Mouse (Mus musculus) heart, embryonic 15.5 days (tissue): ENCODE measurements at regions not wholly inside any gene's neighbourhood (a gene's known extent, or its start where the extent isn't known, plus 50 kb on each side); places are given as distances from the start of the nearest gene placed in this dataset.

Experiments
- ATAC-seq: fragments of 200-750 bp; cut with Nextera tagmentation; replicated peaks from 2 replicates; pipeline ENCODE4 v1.8.0; 2017; ENCODE audit warnings: low read depth, moderate TSS enrichment; ENCODE audit not compliant: insufficient number of reproducible peaks, insufficient read depth, low FRiP score
- H3K27ac ChIP-seq: fragments of 300-500 bp; sonication (generic); 2 replicates; pipeline ENCODE4 v1.5.1; 2015; ENCODE audit warnings: mild to moderate bottlenecking, inconsistent platforms
- H3K27me3 ChIP-seq: fragments of 300-500 bp; sonication (generic); 2 replicates; pipeline ENCODE4 v1.6.1; 2015; ENCODE audit warnings: inconsistent platforms
- H3K36me3 ChIP-seq: fragments of 300-500 bp; sonication (generic); 2 replicates; pipeline ENCODE4 v1.6.1; 2015; ENCODE audit warnings: mild to moderate bottlenecking, inconsistent platforms
- H3K4me1 ChIP-seq: fragments of 300-500 bp; sonication (generic); replicated peaks from 2 replicates; pipeline ENCODE4 v1.6.1; 2015; ENCODE audit warnings: inconsistent platforms
- H3K4me2 ChIP-seq: fragments of 300-500 bp; sonication (generic); 2 replicates; pipeline ENCODE4 v1.6.1; 2015; ENCODE audit warnings: inconsistent platforms, mild to moderate bottlenecking, moderate library complexity
- H3K4me3 ChIP-seq: fragments of 300-500 bp; sonication (generic); 2 replicates; pipeline ENCODE4 v1.5.1; 2015; ENCODE audit warnings: mild to moderate bottlenecking, inconsistent platforms
- H3K9ac ChIP-seq: fragments of 300-500 bp; sonication (generic); 2 replicates; pipeline ENCODE4 v1.6.1; 2015; ENCODE audit warnings: mild to moderate bottlenecking, inconsistent platforms
- H3K9me3 ChIP-seq: fragments of 300-500 bp; sonication (generic); replicated peaks from 2 replicates; pipeline ENCODE4 v1.6.1; 2016; ENCODE audit warnings: inconsistent platforms
- WGBS: fragments of 180-500 bp; shearing (Covaris S2); methylation state at CpG from one replicate; pipeline ENCODE4 v1.1.7; 2015; ENCODE audit warnings: mixed read lengths; 5-methylcytosine and 5-hydroxymethylcytosine counted together

DNA sequence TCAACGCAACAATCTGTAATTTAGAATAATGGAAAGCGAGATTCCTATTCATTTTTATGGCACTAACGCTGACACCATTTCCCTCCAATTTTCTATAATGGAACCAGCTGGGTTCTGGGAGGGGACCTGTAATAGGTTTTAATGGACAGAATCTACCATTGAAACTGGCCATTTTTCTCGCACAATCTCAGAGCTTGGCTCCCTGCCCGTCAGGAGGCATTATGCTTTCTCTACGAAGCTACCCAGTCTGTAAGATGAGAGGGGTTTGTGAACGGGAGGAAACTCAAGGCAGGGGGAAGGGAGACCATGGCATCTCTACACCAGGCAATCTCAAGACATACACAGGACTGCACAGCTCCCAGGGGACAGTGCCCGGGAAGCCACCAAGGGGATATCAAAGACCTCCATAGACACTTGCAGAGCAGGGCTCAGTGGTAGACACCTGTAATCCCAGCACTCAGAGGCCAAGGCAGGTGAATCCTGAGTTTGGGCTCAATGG, 498.2 kb upstream of the Castor2 start:
- 76% methylated on average over 8 of the region's 8 CpGs for WGBS
- H3K4me1 ChIP-seq = no peaks in the 10 kb centered on the region

DNA sequence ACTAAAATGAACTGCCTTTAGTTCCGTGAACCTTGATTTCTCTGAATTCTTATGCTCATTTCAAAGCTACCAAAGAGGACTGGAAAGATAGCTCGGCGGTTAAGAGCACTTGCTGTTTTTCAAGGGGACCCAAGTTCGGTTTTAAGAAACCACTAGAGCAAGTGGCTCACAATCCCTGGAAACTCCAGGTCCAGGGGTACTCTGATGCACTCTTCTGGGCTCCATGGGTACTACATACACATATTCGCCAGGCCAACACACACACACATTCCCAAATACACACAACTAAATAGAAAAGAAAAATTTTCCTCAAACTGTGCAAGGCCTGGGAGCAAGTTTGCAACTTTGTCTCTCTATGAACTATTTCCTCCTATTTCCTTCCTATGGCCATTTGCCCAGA, 498.9 kb upstream of the Castor2 start:
- H3K4me3 ChIP-seq = no peak overlapping the region
- H3K27me3 ChIP-seq = no peaks in the 10 kb centered on the region
- no peaks in the 10 kb centered on the region for H3K36me3 ChIP-seq
- H3K4me1 ChIP-seq = no peaks in the 10 kb centered on the region
- WGBS = 70% methylated on average over 5 of the region's 5 CpGs
- H3K27ac ChIP-seq = no peak overlapping the region
- no peak overlapping the region for H3K9ac ChIP-seq
- no peaks in the 10 kb centered on the region for H3K9me3 ChIP-seq
- no peak for ATAC-seq
- no peak overlapping the region for H3K4me2 ChIP-seq

More for the DNA sequence above, 498.2 kb upstream of the Castor2 start:
- H3K27ac ChIP-seq = no peak overlapping the region
- ATAC-seq = no peak
- no peaks in the 10 kb centered on the region for H3K27me3 ChIP-seq
- H3K9me3 ChIP-seq = no peaks in the 10 kb centered on the region
- H3K4me3 ChIP-seq = no peak overlapping the region
- no peaks in the 10 kb centered on the region for H3K36me3 ChIP-seq
- H3K9ac ChIP-seq = no peak overlapping the region
- no peak overlapping the region for H3K4me2 ChIP-seq

GRCm38 (mm10) chr5:133598105-133598504, 501.4 kb upstream of the Castor2 start:
- Histone ChIP-seq H3K27ac (no peak overlapping the region), H3K4me2 (no peak overlapping the region), H3K9ac (no peak overlapping the region), H3K36me3 (no peaks in the 10 kb centered on the region), H3K27me3 (no peaks in the 10 kb centered on the region), H3K4me3 (no peak overlapping the region), H3K4me1 (no peaks in the 10 kb centered on the region), H3K9me3 (no peaks in the 10 kb centered on the region)
- ATAC-seq = no peak
- WGBS = 86% methylated on average over 3 of the region's 3 CpGs

- no peaks in the 10 kb centered on the region for H3K36me3 ChIP-seq
- no peak for ATAC-seq
- H3K4me3 ChIP-seq = no peak overlapping the region
- H3K27ac ChIP-seq = no peak overlapping the region
- no peaks in the 10 kb centered on the region for H3K9me3 ChIP-seq
- H3K27me3 ChIP-seq = peaks cover 4% of the 10 kb centered on the region; the same call in 1 of the 2 replicates
- H3K4me2 ChIP-seq = no peak overlapping the region
- no peak overlapping the region for H3K9ac ChIP-seq
- no peaks in the 10 kb centered on the region for H3K4me1 ChIP-seq
Measured at GRCm38 (mm10) chr5:133586492-133586891, 513.0 kb upstream of the Castor2 start.

GRCm38 (mm10) chr5:133585181-133585580, 514.3 kb upstream of the Castor2 start:
- H3K9ac ChIP-seq = no peak overlapping the region
- peaks cover 4% of the 10 kb centered on the region; the same call in 1 of the 2 replicates for H3K27me3 ChIP-seq
- H3K4me1 ChIP-seq = no peaks in the 10 kb centered on the region
- no peak overlapping the region for H3K4me2 ChIP-seq
- WGBS = 34% methylated on average over 3 of the region's 3 CpGs
- H3K4me3 ChIP-seq = no peak overlapping the region
- ATAC-seq = no peak
- no peak overlapping the region for H3K27ac ChIP-seq
- no peaks in the 10 kb centered on the region for H3K36me3 ChIP-seq
- H3K9me3 ChIP-seq = no peaks in the 10 kb centered on the region

DNA sequence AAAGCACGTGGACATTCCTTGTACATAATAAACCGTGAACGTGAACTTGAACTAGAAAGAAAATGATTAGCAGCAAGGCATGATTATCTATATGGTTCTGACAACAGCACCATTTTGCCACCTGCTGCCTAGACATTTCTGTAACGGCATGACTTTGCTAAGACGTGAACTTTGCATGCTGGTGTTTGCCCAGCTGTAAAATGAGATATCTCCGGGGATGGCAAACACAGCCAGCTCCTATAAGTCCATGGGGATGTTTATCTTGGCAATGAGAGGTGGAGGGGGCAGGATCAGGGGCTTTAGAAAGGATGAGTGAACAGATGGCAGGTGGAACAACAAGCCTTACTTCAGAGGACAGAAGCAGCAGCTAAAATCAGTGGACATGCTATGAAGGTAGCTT, 522.9 kb upstream of the Castor2 start:
- no peaks in the 10 kb centered on the region for H3K27me3 ChIP-seq
- ATAC-seq = no peak
- H3K9me3 ChIP-seq = no peaks in the 10 kb centered on the region
- no peak overlapping the region for H3K4me2 ChIP-seq
- no peak overlapping the region for H3K27ac ChIP-seq
- no peaks in the 10 kb centered on the region for H3K4me1 ChIP-seq
- no peak overlapping the region for H3K4me3 ChIP-seq
- H3K9ac ChIP-seq = no peak overlapping the region
- WGBS = 66% methylated on average over 6 of the region's 6 CpGs
- no peaks in the 10 kb centered on the region for H3K36me3 ChIP-seq

- no peak overlapping the region for H3K27ac ChIP-seq
- no peaks in the 10 kb centered on the region for H3K9me3 ChIP-seq
- H3K9ac ChIP-seq = no peak overlapping the region
- WGBS = 72% methylated on average over 2 of the region's 2 CpGs
- no peaks in the 10 kb centered on the region for H3K27me3 ChIP-seq
- no peaks in the 10 kb centered on the region for H3K36me3 ChIP-seq
- ATAC-seq = no peak
- no peak overlapping the region for H3K4me2 ChIP-seq
- H3K4me3 ChIP-seq = no peak overlapping the region
- H3K4me1 ChIP-seq = no peaks in the 10 kb centered on the region
Measured at GRCm38 (mm10) chr5:133569096-133569495, 530.4 kb upstream of the Castor2 start.

DNA sequence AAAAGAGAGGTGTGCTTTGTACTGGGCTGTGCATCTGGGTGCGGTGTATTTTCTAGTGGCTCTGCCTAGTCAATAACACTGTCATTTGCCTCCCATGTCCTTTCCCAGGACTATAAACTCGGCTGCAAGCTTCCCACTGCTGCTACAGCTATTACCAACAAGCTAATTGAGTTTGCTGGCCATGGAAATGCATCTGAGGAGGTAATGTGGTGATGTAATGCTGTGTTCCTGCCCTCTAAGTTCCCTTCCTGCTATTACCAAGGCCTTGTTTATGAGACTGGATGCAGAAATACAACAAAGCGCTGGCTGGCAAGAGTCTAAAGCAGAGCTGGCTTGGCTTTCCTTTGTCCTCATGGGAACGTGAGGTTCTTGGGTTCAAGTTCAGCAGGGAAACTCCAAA, 533.0 kb upstream of the Castor2 start:
- WGBS = 68% methylated on average over 4 of the region's 4 CpGs
- no peaks in the 10 kb centered on the region for H3K27me3 ChIP-seq
- H3K4me1 ChIP-seq = no peaks in the 10 kb centered on the region

DNA sequence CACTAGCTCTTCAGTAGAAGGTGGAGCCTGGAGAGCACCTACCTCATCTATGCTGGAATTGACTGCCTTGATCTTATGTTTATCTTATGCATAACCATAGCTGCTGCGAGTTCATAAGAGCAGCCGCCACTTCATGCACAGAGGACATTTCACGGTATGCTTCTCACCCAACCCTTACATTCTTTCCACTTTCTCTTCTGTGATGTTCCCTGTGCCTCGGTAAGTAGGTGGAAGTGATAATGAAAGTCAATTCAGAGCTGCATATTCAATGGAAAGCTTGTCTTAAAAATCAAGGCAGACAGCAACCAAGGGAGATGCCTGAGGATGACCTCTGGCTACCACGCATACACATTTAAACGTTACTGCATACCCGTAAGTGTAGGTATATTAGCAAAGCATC, 548.9 kb upstream of the Castor2 start:
- H3K27ac ChIP-seq = no peak overlapping the region
- ATAC-seq = no peak
- H3K4me3 ChIP-seq = no peak overlapping the region
- no peaks in the 10 kb centered on the region for H3K27me3 ChIP-seq
- H3K9me3 ChIP-seq = no peaks in the 10 kb centered on the region
- no peaks in the 10 kb centered on the region for H3K4me1 ChIP-seq
- no peaks in the 10 kb centered on the region for H3K36me3 ChIP-seq
- WGBS = 83% methylated on average over 7 of the region's 7 CpGs
- no peak overlapping the region for H3K9ac ChIP-seq
- no peak overlapping the region for H3K4me2 ChIP-seq

More for the DNA sequence above, 533.0 kb upstream of the Castor2 start:
- Histone ChIP-seq H3K36me3 (no peaks in the 10 kb centered on the region), H3K9ac (no peak overlapping the region), H3K4me3 (no peak overlapping the region), H3K4me2 (no peak overlapping the region), H3K9me3 (no peaks in the 10 kb centered on the region), H3K27ac (no peak overlapping the region)
- no peak; the same call in 1 of the 2 replicates for ATAC-seq

DNA sequence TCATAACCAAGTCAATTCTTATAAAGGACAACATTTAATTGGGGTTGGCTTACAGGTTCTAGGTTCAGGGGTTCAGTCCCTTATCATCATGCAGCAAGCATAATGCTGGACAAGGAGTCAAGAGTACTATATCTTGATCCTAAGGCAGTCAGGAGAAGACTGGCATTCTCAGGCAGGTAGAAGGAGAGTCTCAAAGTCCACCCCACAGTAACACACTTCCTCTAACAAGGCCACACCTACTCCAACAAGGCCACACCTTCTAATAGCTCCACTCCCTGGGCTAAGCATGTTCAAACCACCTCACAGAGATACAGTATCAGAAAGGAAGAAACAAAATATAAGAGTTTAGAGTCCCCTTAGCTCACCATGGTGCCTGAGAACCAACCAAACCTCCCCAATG, 557.3 kb upstream of the Castor2 start:
- no peaks in the 10 kb centered on the region for H3K36me3 ChIP-seq

GRCm38 (mm10) chr5:133532678-133533077, 566.8 kb upstream of the Castor2 start:
- Histone ChIP-seq H3K27ac (no peak overlapping the region), H3K4me1 (no peaks in the 10 kb centered on the region), H3K36me3 (no peaks in the 10 kb centered on the region), H3K4me3 (no peak overlapping the region), H3K9me3 (no peaks in the 10 kb centered on the region), H3K27me3 (no peaks in the 10 kb centered on the region), H3K9ac (no peak overlapping the region), H3K4me2 (no peak overlapping the region)
- ATAC-seq = no peak

More for the DNA sequence above, 557.3 kb upstream of the Castor2 start:
- Histone ChIP-seq H3K27ac (no peak overlapping the region), H3K9ac (no peak overlapping the region), H3K27me3 (no peaks in the 10 kb centered on the region), H3K4me2 (no peak overlapping the region), H3K4me3 (no peak overlapping the region), H3K9me3 (no peaks in the 10 kb centered on the region), H3K4me1 (no peaks in the 10 kb centered on the region)
- no peak for ATAC-seq

DNA sequence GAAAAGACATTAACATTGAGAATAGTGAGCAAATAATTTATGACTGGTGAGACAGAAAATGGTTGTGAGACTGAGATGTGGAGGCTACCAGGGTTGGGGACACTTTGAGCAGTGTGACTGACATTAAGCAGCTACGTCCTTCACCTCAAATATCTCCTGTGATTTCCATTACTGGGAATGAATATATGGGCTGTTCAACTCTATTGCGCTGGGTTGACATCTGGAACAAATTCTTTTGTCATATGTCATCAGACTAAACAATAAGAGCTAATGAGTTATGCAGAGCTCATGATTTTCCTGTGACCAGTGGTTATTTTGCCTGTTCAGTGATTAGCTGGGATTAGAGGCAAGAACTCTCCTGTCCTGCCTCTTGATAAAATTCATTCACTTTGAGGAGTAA, 593.9 kb upstream of the Castor2 start:
- Histone ChIP-seq H3K27ac (no peak overlapping the region), H3K4me2 (no peak overlapping the region), H3K36me3 (no peaks in the 10 kb centered on the region), H3K27me3 (no peaks in the 10 kb centered on the region), H3K4me1 (no peaks in the 10 kb centered on the region; the same call in 1 of the 2 replicates), H3K4me3 (no peak overlapping the region), H3K9ac (no peak overlapping the region), H3K9me3 (no peaks in the 10 kb centered on the region)
- ATAC-seq = no peak
- WGBS = 60% methylated on average over 2 of the region's 2 CpGs
